Mouse (Mus musculus) liver, embryonic 14 days (tissue): ENCODE results near the gene Cyp4a30b. TPM values are rescaled to one million over a fixed set of nuclear protein-coding genes. Genes with fewer than 3 reads are reported as not detected.

Source experiments
- polyA plus RNA-seq: library from polyadenylated mRNA; depleted of rRNA; stranded (reverse); fragments of >200 nt; gene quantifications from 2 replicates; pipeline ENCODE4 v1.2.3, GENCODE M21; 2012; rRNA removed

The Cyp4a30b gene
- not detected in 2 replicates for polyA plus RNA-seq

DNA sequence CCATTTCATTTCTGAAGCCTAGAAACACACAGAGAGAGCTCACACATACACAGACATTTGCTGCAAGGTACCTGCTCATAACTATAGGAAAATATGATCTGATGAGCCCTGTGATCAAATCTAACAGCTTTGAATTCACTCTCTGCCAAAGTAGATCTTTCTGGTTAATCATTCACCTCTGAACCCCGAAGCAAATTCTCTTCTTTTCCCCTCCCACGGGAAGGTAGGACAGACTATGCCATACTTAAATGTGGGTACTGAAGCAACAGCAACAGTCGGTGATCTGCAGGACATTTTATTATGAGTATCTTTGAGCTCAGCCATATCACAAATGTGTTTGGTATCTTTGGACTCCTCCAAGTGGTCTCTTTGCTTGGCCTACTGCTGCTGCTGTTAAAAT, at the start of gene Cyp4a30b:
Gene Cyp4a30b (plus strand): TSS at position 301 of the 400 bp plus-strand sequence.

DNA sequence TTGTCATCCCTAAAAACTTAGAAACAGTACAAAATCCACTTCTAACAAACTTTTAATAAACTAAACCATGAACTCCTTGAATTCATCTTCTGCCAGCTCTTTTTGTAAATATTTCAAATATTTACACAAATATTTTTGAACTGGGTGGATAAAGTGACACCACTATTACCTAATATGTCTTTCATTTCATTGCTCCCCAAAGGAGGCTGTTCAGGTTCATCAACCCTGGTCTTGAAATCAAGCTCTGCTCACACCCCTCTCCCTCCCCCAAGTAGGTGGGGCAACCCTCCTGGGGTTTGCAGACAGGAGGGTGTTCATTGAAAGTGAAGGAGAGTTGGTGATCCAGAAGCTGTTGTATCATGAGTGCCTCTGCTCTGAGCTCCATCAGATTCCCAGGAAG, 41.1 kb upstream of the Cyp4a30b start, which contains the start of gene Cyp4a12b:
Gene Cyp4a12b (plus strand): TSS at position 301 of the 400 bp plus-strand sequence.

DNA sequence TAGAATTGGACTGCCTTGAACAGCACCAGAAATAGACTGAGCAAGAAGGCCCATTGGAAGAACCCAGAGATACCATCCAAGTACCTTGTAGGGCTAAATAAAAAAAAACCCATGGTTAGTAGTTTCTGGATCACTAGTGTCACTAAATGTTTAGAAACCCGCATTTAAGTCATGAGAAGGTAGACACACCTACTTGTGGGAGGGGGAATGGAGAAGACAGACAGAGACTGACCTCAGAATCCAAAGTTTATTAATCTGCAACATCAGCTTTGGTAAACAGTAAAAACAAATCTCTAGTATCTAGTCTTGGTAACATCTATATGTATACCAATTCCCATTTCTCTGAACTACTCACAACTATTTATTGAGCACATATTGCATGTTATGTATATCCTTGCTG, 43.6 kb downstream of the Cyp4a30b start, which contains the start of gene Cyp4a14:
Gene Cyp4a14 (minus strand): TSS at position 142 of the 400 bp plus-strand sequence.

DNA sequence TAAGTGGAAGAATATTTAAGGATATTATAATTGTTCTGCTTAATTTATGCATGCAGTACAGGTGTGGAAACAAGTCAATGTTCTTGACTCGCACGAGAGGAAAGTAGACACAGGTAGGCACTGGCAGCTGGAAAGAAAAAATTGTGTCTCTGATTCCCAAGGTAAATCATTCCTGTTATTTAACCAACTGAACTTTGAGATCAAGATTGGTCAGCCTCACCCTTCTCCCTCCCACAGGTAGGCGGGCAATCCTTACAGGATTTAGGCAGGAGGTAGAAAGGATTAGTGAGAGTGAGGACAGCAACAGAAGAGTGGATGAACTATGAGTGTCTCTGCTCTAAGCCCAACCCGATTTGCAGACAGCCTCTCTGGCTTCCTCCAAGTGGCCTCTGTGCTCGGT, 65.6 kb downstream of the Cyp4a30b start, which contains the start of gene Cyp4a10:
Gene Cyp4a10 (plus strand): TSS at position 265 of the 400 bp plus-strand sequence.

Other genes with a start within 250 kb of the Cyp4a30b start
- not detected in 2 replicates for gene Cyp4a29, start 210.5 kb upstream of the Cyp4a30b start, polyA plus RNA-seq
- not detected in 2 replicates for gene Cyp4a12a, start 153.6 kb upstream of the Cyp4a30b start, polyA plus RNA-seq
- gene Cyp4a12b, start 41.0 kb upstream of the Cyp4a30b start, polyA plus RNA-seq: not detected in 2 replicates
- 0.01 TPM in 1 of 2 replicates, not detected in the other for gene Cyp4a14, start 43.5 kb downstream of the Cyp4a30b start, polyA plus RNA-seq
- not detected in 2 replicates for gene Cyp4a10, start 65.7 kb downstream of the Cyp4a30b start, polyA plus RNA-seq
- 0.05 TPM in 2 replicates for gene Cyp4a31, start 111.0 kb downstream of the Cyp4a30b start, polyA plus RNA-seq
- gene Cyp4a32, start 148.4 kb downstream of the Cyp4a30b start, polyA plus RNA-seq: not detected in 2 replicates
- gene Cyp4b1, start 195.1 kb downstream of the Cyp4a30b start, polyA plus RNA-seq: 0.70 and 0.98 TPM in 2 replicates